Mouse (Mus musculus): ENCODE results near the gene Cfap54. TPM values are rescaled to one million over a fixed set of nuclear protein-coding genes. Genes with fewer than 3 reads are reported as not detected.

The Cfap54 gene
- polyA plus RNA-seq, 1 experiment from 2014 or later: 0.10 TPM

- no peak overlapping the region for H3K27ac ChIP-seq (ENCODE audit: low read length)
- no peak overlapping the region for H3K9ac ChIP-seq (replicated peaks; ENCODE audit: low read depth, low read length)
- no peaks in the 10 kb centered on the region for H3K9me3 ChIP-seq (ENCODE audit: control insufficient read depth, low read depth, low read length)
- no peaks in the 10 kb centered on the region for H3K36me3 ChIP-seq (ENCODE audit: control insufficient read depth, insufficient read depth, low read length)
- no peak for ATAC-seq (ENCODE audit: insufficient number of reproducible peaks, insufficient read depth, low FRiP score, low read depth)
- no peak overlapping the region for H3K4me2 ChIP-seq (replicated peaks; ENCODE audit: low read depth, low read length)
- 71% methylated on average over 10 of the region's 10 CpGs for WGBS
- H3K27me3 ChIP-seq (ENCODE audit: control insufficient read depth, insufficient read depth, low read length): no peaks in the 10 kb centered on the region
- no peaks in the 10 kb centered on the region for H3K4me1 ChIP-seq (ENCODE audit: control insufficient read depth, insufficient read depth, low read length)
- no peak overlapping the region for H3K4me3 ChIP-seq (ENCODE audit: low read depth, low read length)
Observed at GRCm38 (mm10) chr10:93035489-93035888, 45.9 kb downstream of the Cfap54 start.

GRCm38 (mm10) chr10:93023295-93023694 lies 58.1 kb downstream of the Cfap54 start:
- H3K4me1 ChIP-seq (ENCODE audit: control insufficient read depth, insufficient read depth, low read length): no peaks in the 10 kb centered on the region
- H3K27ac ChIP-seq (ENCODE audit: low read length): no peak overlapping the region
- no peak overlapping the region for H3K9ac ChIP-seq (replicated peaks; ENCODE audit: low read depth, low read length)
- no peaks in the 10 kb centered on the region for H3K27me3 ChIP-seq (ENCODE audit: control insufficient read depth, insufficient read depth, low read length)
- WGBS: 71% methylated on average over 8 of the region's 8 CpGs
- H3K4me2 ChIP-seq (replicated peaks; ENCODE audit: low read depth, low read length): no peak overlapping the region
- H3K4me3 ChIP-seq (ENCODE audit: low read depth, low read length): no peak overlapping the region
- no peaks in the 10 kb centered on the region for H3K36me3 ChIP-seq (ENCODE audit: control insufficient read depth, insufficient read depth, low read length)
- H3K9me3 ChIP-seq (ENCODE audit: control insufficient read depth, low read depth, low read length): no peaks in the 10 kb centered on the region
- ATAC-seq (ENCODE audit: insufficient number of reproducible peaks, insufficient read depth, low FRiP score, low read depth): no peak

GRCm38 (mm10) chr10:93014059-93014795 lies 67.2 kb downstream of the Cfap54 start:
- ATAC-seq (ENCODE audit: insufficient number of reproducible peaks, insufficient read depth, low FRiP score, low read depth): no peak
- Histone ChIP-seq H3K9me3 (ENCODE audit: control insufficient read depth, low read depth, low read length) (no peaks in the 10 kb centered on the region), H3K4me2 (replicated peaks; ENCODE audit: low read depth, low read length) (no peak overlapping the region), H3K4me1 (ENCODE audit: control insufficient read depth, insufficient read depth, low read length) (no peaks in the 10 kb centered on the region), H3K4me3 (ENCODE audit: low read depth, low read length) (no peak overlapping the region), H3K9ac (replicated peaks; ENCODE audit: low read depth, low read length) (no peak overlapping the region), H3K27ac (ENCODE audit: low read length) (no peak overlapping the region), H3K27me3 (ENCODE audit: control insufficient read depth, insufficient read depth, low read length) (no peaks in the 10 kb centered on the region), H3K36me3 (ENCODE audit: control insufficient read depth, insufficient read depth, low read length) (no peaks in the 10 kb centered on the region)
- WGBS: 49% methylated on average over 8 of the region's 8 CpGs

GRCm38 (mm10) chr10:93011085-93011484 lies 70.3 kb downstream of the Cfap54 start:
- Histone ChIP-seq H3K27me3 (ENCODE audit: control insufficient read depth, insufficient read depth, low read length) (no peaks in the 10 kb centered on the region), H3K9ac (replicated peaks; ENCODE audit: low read depth, low read length) (no peak overlapping the region), H3K27ac (ENCODE audit: low read length) (no peak overlapping the region), H3K4me3 (ENCODE audit: low read depth, low read length) (no peak overlapping the region), H3K4me2 (replicated peaks; ENCODE audit: low read depth, low read length) (no peak overlapping the region), H3K9me3 (ENCODE audit: control insufficient read depth, low read depth, low read length) (no peaks in the 10 kb centered on the region), H3K4me1 (ENCODE audit: control insufficient read depth, insufficient read depth, low read length) (no peaks in the 10 kb centered on the region), H3K36me3 (ENCODE audit: control insufficient read depth, insufficient read depth, low read length) (no peaks in the 10 kb centered on the region)
- ATAC-seq (ENCODE audit: insufficient number of reproducible peaks, insufficient read depth, low FRiP score, low read depth): no peak
- WGBS: 88% methylated on average over 14 of the region's 14 CpGs

GRCm38 (mm10) chr10:93006970-93007369 lies 74.4 kb downstream of the Cfap54 start:
- 49% methylated on average over 3 of the region's 3 CpGs for WGBS
- ATAC-seq (ENCODE audit: insufficient number of reproducible peaks, insufficient read depth, low FRiP score, low read depth): no peak
- no peaks in the 10 kb centered on the region for H3K9me3 ChIP-seq (ENCODE audit: control insufficient read depth, low read depth, low read length)

GRCm38 (mm10) chr10:93006405-93006804 lies 75.0 kb downstream of the Cfap54 start:
- Histone ChIP-seq H3K4me2 (replicated peaks; ENCODE audit: low read depth, low read length) (no peak overlapping the region), H3K9ac (replicated peaks; ENCODE audit: low read depth, low read length) (no peak overlapping the region), H3K4me3 (ENCODE audit: low read depth, low read length) (no peak overlapping the region), H3K9me3 (ENCODE audit: control insufficient read depth, low read depth, low read length) (no peaks in the 10 kb centered on the region), H3K27ac (ENCODE audit: low read length) (no peak overlapping the region), H3K4me1 (ENCODE audit: control insufficient read depth, insufficient read depth, low read length) (no peaks in the 10 kb centered on the region), H3K27me3 (ENCODE audit: control insufficient read depth, insufficient read depth, low read length) (no peaks in the 10 kb centered on the region; the same call in 1 of the 2 replicates), H3K36me3 (ENCODE audit: control insufficient read depth, insufficient read depth, low read length) (no peaks in the 10 kb centered on the region)
- whole genome bisulfite sequencing: 87% methylated on average over 9 of the region's 9 CpGs
- no peak for ATAC-seq (ENCODE audit: insufficient number of reproducible peaks, insufficient read depth, low FRiP score, low read depth)

More at GRCm38 (mm10) chr10:93006970-93007369, 74.4 kb downstream of the Cfap54 start:
- Histone ChIP-seq H3K4me3 (ENCODE audit: low read depth, low read length) (no peak overlapping the region), H3K36me3 (ENCODE audit: control insufficient read depth, insufficient read depth, low read length) (no peaks in the 10 kb centered on the region), H3K4me2 (replicated peaks; ENCODE audit: low read depth, low read length) (no peak overlapping the region), H3K27me3 (ENCODE audit: control insufficient read depth, insufficient read depth, low read length) (no peaks in the 10 kb centered on the region; the same call in 1 of the 2 replicates), H3K9ac (replicated peaks; ENCODE audit: low read depth, low read length) (no peak overlapping the region), H3K4me1 (ENCODE audit: control insufficient read depth, insufficient read depth, low read length) (no peaks in the 10 kb centered on the region), H3K27ac (ENCODE audit: low read length) (no peak overlapping the region)

GRCm38 (mm10) chr10:92998536-92998935 lies 82.9 kb downstream of the Cfap54 start:
- no peak overlapping the region for H3K4me2 ChIP-seq (replicated peaks; ENCODE audit: low read depth, low read length)
- 85% methylated on average over 9 of the region's 9 CpGs for WGBS
- H3K4me3 ChIP-seq (ENCODE audit: low read depth, low read length): no peak overlapping the region
- no peaks in the 10 kb centered on the region; the same call in 1 of the 2 replicates for H3K27me3 ChIP-seq (ENCODE audit: control insufficient read depth, insufficient read depth, low read length)
- no peaks in the 10 kb centered on the region for H3K9me3 ChIP-seq (ENCODE audit: control insufficient read depth, low read depth, low read length)
- H3K27ac ChIP-seq (ENCODE audit: low read length): no peak overlapping the region
- ATAC-seq (ENCODE audit: insufficient number of reproducible peaks, insufficient read depth, low FRiP score, low read depth): no peak
- no peaks in the 10 kb centered on the region for H3K36me3 ChIP-seq (ENCODE audit: control insufficient read depth, insufficient read depth, low read length)
- H3K4me1 ChIP-seq (ENCODE audit: control insufficient read depth, insufficient read depth, low read length): no peaks in the 10 kb centered on the region
- no peak overlapping the region for H3K9ac ChIP-seq (replicated peaks; ENCODE audit: low read depth, low read length)

- Histone ChIP-seq H3K9me3 (ENCODE audit: control insufficient read depth, low read depth, low read length) (no peaks in the 10 kb centered on the region), H3K4me1 (ENCODE audit: control insufficient read depth, insufficient read depth, low read length) (no peaks in the 10 kb centered on the region), H3K27me3 (ENCODE audit: control insufficient read depth, insufficient read depth, low read length) (no peaks in the 10 kb centered on the region), H3K4me3 (ENCODE audit: low read depth, low read length) (no peak overlapping the region), H3K36me3 (ENCODE audit: control insufficient read depth, insufficient read depth, low read length) (no peaks in the 10 kb centered on the region), H3K9ac (replicated peaks; ENCODE audit: low read depth, low read length) (no peak overlapping the region), H3K27ac (ENCODE audit: low read length) (no peak overlapping the region), H3K4me2 (replicated peaks; ENCODE audit: low read depth, low read length) (no peak overlapping the region)
- ATAC-seq (ENCODE audit: insufficient number of reproducible peaks, insufficient read depth, low FRiP score, low read depth): no peak
- 89% methylated on average over 7 of the region's 7 CpGs for WGBS
Observed at GRCm38 (mm10) chr10:92995186-92995585, 86.2 kb downstream of the Cfap54 start.

- no peaks in the 10 kb centered on the region for H3K9me3 ChIP-seq (ENCODE audit: control insufficient read depth, low read depth, low read length)
- no peaks in the 10 kb centered on the region for H3K27me3 ChIP-seq (ENCODE audit: control insufficient read depth, insufficient read depth, low read length)
- no peaks in the 10 kb centered on the region for H3K4me1 ChIP-seq (ENCODE audit: control insufficient read depth, insufficient read depth, low read length)
- no peak overlapping the region for H3K9ac ChIP-seq (replicated peaks; ENCODE audit: low read depth, low read length)
- no peak for ATAC-seq (ENCODE audit: insufficient number of reproducible peaks, insufficient read depth, low FRiP score, low read depth)
- no peak overlapping the region for H3K4me2 ChIP-seq (replicated peaks; ENCODE audit: low read depth, low read length)
- WGBS: 56% methylated on average over 3 of the region's 3 CpGs
- H3K4me3 ChIP-seq (ENCODE audit: low read depth, low read length): no peak overlapping the region
- H3K27ac ChIP-seq (ENCODE audit: low read length): no peak overlapping the region
- no peaks in the 10 kb centered on the region for H3K36me3 ChIP-seq (ENCODE audit: control insufficient read depth, insufficient read depth, low read length)
Observed at GRCm38 (mm10) chr10:92994340-92994739, 87.1 kb downstream of the Cfap54 start.

Data from stomach, embryonic 14.5 days (tissue).